Mouse (Mus musculus): ENCODE results near the gene Syne3. TPM values are rescaled to one million over a fixed set of nuclear protein-coding genes. Genes with fewer than 3 reads are reported as not detected.

Gene Syne3
- 2.9 and 3.6 TPM in 2 replicates for polyA plus RNA-seq (2015; fragmentation: Nextera tagmentation; extraction: Ambion mirVana)

GRCm38 (mm10) chr12:105009370-105010212 lies at the start of gene Syne3:
TSS of gene Syne3 (minus strand) at chr12:105009809.

DNA sequence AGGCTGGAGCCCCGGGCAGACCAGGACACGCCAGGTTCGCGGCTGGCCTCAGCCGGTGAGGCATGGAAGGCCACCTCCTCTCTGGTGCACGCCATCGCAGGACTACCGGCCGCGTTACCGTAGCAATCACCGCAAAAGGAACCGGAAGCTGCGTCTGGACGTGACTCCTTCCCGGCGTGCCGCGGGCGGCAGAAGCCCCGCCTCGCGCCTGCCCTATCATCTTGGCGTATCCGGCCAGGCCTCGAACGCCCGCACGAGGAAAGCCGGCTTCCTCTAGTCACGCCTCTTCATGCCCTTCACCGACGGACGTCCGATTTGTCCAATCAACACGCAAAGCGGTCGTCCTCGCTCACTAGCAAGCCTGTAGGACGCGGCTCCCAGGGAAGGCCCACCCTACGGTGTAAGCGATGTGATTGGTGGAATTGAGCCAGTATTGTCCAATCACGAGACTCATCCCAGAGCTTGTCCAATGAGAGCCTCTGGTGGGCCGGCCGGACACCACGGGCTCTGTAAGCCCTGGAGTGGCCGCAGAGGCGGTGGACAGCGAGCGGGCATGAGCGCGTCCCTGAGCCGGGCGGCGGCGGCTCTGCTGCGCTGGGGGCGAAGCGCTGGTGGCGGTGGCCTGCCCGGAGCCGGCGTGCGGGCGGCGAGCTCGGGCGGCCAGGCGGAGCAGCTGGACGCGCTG lies 22.7 kb upstream of the Syne3 start, which contains the start of gene Glrx5:
TSS of gene Glrx5 (plus strand) at position 542 of the 685 bp plus-strand sequence.

Small RNAs within 50 kb of the gene (microRNA-seq; reads per million reads assigned to microRNA genes)
- gene Mir3069 = 2.2 reads per million

Other genes with a start within 250 kb of the Syne3 start
- gene Clmn, start 144.7 kb downstream of the Syne3 start, polyA plus RNA-seq (2015; fragmentation: Nextera tagmentation; extraction: Ambion mirVana) = 0.67 and 1.1 TPM in 2 replicates
- 111 and 113 TPM in 2 replicates for gene Glrx5, start 22.9 kb upstream of the Syne3 start, polyA plus RNA-seq (2015; fragmentation: Nextera tagmentation; extraction: Ambion mirVana)
- not detected in 2 replicates for gene Tcl1b2, start 136.2 kb upstream of the Syne3 start, polyA plus RNA-seq (2015; fragmentation: Nextera tagmentation; extraction: Ambion mirVana)
- not detected in 2 replicates for gene Tcl1b1, start 149.9 kb upstream of the Syne3 start, polyA plus RNA-seq (2015; fragmentation: Nextera tagmentation; extraction: Ambion mirVana)
- not detected in 2 replicates for gene Tcl1b5, start 166.5 kb upstream of the Syne3 start, polyA plus RNA-seq (2015; fragmentation: Nextera tagmentation; extraction: Ambion mirVana)
- not detected in 2 replicates for gene Tcl1b3, start 181.2 kb upstream of the Syne3 start, polyA plus RNA-seq (2015; fragmentation: Nextera tagmentation; extraction: Ambion mirVana)
- gene Tcl1b4, start 192.1 kb upstream of the Syne3 start, polyA plus RNA-seq (2015; fragmentation: Nextera tagmentation; extraction: Ambion mirVana) = not detected in 2 replicates
- gene Tcl1, start 213.0 kb upstream of the Syne3 start, polyA plus RNA-seq (2015; fragmentation: Nextera tagmentation; extraction: Ambion mirVana) = not detected in 2 replicates

Data from urinary bladder, postnatal 0 days (tissue).